Mouse (Mus musculus) testis, adult 2 months (tissue): ENCODE data around the gene Ocln. TPM values are rescaled to one million over a fixed set of nuclear protein-coding genes. Genes with fewer than 3 reads are reported as not detected.
"Not testable (repeated sequence)": the region's sequence is repeated elsewhere in the genome, so short reads cannot be mapped to it uniquely, and the experiment has no call there.

ENCODE experiments used
- H3K27ac ChIP-seq: fragments of 200-500 bp; 2 replicates; pipeline ENCODE4 v1.5.1; 2012; ENCODE audit warnings: low read depth, low read length; ENCODE audit not compliant: control insufficient read depth, insufficient read depth
- H3K27me3 ChIP-seq: fragments of 200-500 bp; 2 replicates; pipeline ENCODE4 v1.6.1; 2012; ENCODE audit warnings: mild to moderate bottlenecking, low read length, moderate library complexity; ENCODE audit not compliant: control insufficient read depth, insufficient read depth
- H3K36me3 ChIP-seq: fragments of 200-500 bp; 2 replicates; pipeline ENCODE4 v1.6.1; 2012; ENCODE audit warnings: mild to moderate bottlenecking, low read length; ENCODE audit not compliant: control insufficient read depth, insufficient read depth
- H3K4me1 ChIP-seq: fragments of 200-500 bp; 2 replicates; pipeline ENCODE4 v1.6.1; 2012; ENCODE audit warnings: low read length; ENCODE audit not compliant: control insufficient read depth, insufficient read depth
- H3K4me3 ChIP-seq: fragments of 200-500 bp; 2 replicates; pipeline ENCODE4 v1.5.1; 2012; ENCODE audit warnings: low read depth, mild to moderate bottlenecking, low read length, moderate library complexity, mixed read lengths; ENCODE audit not compliant: control insufficient read depth
- CTCF ChIP-seq: fragments of 200-500 bp; IDR thresholded peaks from 2 replicates; pipeline ENCODE4 v1.5.1; 2012; ENCODE audit warnings: low read depth, mild to moderate bottlenecking, inconsistent platforms, low read length, moderate library complexity; ENCODE audit not compliant: control insufficient read depth, insufficient read depth, insufficient replicate concordance
- POLR2A ChIP-seq: fragments of 200-500 bp; IDR thresholded peaks from 2 replicates; pipeline ENCODE4 v1.6.1; 2012; ENCODE audit warnings: low read depth, mild to moderate bottlenecking, inconsistent platforms, low read length, moderate library complexity; ENCODE audit not compliant: control insufficient read depth
- polyA plus RNA-seq: library from polyadenylated mRNA; depleted of rRNA; stranded (reverse); fragments of >200 nt; gene quantifications from 2 replicates; pipeline ENCODE4 v1.2.3, GENCODE M21; 2012

Gene Ocln
- polyA plus RNA-seq, 1 experiment = 3.0 TPM

- no peak for TF ChIP-seq CTCF
- no peak for TF ChIP-seq POLR2A
- H3K27ac ChIP-seq = no peak overlapping the region
- H3K27me3 ChIP-seq = no peaks in the 10 kb centered on the region
- no peaks in the 10 kb centered on the region for H3K36me3 ChIP-seq
- H3K4me1 ChIP-seq = no peaks in the 10 kb centered on the region
- no peak overlapping the region for H3K4me3 ChIP-seq
Observed at GRCm38 (mm10) chr13:100511146-100511859, 41.2 kb downstream of the Ocln start.

DNA sequence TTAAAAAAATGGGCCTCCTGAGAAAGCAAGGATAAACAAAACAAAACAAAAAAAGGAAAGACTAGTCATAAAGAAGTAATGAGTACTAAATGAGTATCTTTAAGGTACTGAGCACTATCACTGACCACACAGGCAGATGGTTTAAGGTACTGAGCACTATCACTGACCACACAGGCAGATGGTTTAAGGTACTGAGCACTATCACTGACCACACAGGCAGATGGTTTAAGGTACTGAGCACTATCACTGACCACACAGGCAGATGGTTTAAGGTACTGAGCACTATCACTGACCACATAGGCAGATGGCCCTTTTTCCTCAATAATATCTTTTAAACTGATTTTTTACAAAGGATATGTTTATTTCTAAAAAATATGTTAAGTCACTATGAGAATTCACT is 52.9 kb downstream of the Ocln start:
- H3K4me1 ChIP-seq, H3K27ac ChIP-seq, H3K36me3 ChIP-seq, H3K27me3 ChIP-seq, H3K4me3 ChIP-seq: not testable (repeated sequence)

GRCm38 (mm10) chr13:100495337-100495736 is 57.2 kb downstream of the Ocln start:
- Histone ChIP-seq H3K36me3 (no peaks in the 10 kb centered on the region), H3K4me3 (no peak overlapping the region), H3K27ac (no peak overlapping the region), H3K27me3 (no peaks in the 10 kb centered on the region), H3K4me1 (peaks cover 4% of the 10 kb centered on the region; the same call in 1 of the 2 replicates)
- TF ChIP-seq CTCF = no peak
- TF ChIP-seq POLR2A = no peak

DNA sequence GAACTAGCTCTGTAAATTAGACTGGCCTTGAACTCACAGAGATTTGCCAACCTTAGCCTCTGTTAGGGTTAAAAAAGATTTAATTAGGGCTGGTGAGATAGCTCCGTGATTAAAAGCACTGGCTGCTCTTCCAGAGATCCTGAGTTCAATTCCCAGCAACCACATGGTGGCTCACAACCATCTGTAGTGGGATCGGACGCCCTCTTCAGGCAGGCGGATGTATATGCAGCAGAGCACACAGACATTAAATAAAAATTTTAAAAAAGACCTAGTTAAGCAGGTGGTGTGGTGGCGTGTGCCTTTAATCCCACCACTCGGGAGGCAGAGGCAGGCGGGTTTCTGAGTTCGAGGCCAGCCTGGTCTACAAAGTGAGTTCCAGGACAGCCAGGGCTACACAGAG is 58.1 kb downstream of the Ocln start:
- not testable (repeated sequence) for H3K4me3 ChIP-seq

GRCm38 (mm10) chr13:100493313-100493712 is 59.2 kb downstream of the Ocln start:
- Histone ChIP-seq H3K4me1 (peaks cover 4% of the 10 kb centered on the region; the same call in 1 of the 2 replicates), H3K27me3 (no peaks in the 10 kb centered on the region), H3K27ac (no peak overlapping the region), H3K4me3 (no peak overlapping the region), H3K36me3 (no peaks in the 10 kb centered on the region)
- TF ChIP-seq CTCF = no peak
- TF ChIP-seq POLR2A = no peak

More for the DNA sequence above, 58.1 kb downstream of the Ocln start:
- 0 out of 2 replicates have a peak, but pooled peaks have one; percentile 11 for TF ChIP-seq CTCF
- not testable (repeated sequence) for H3K36me3 ChIP-seq, H3K4me1 ChIP-seq, H3K27me3 ChIP-seq, H3K27ac ChIP-seq

- peak within 1 kb of the TSS; percentile 86 for H3K27ac ChIP-seq
- H3K36me3 ChIP-seq = no peaks in the 10 kb centered on the region
- H3K4me1 ChIP-seq = peaks cover 4% of the 10 kb centered on the region; the same call in 1 of the 2 replicates
- TF ChIP-seq CTCF = peak; percentile 89
- TF ChIP-seq POLR2A = peak; percentile 39; the same call in 1 of the 2 replicates
- no peaks in the 10 kb centered on the region for H3K27me3 ChIP-seq
- H3K4me3 ChIP-seq = peak within 1 kb of the TSS; percentile 93
Observed at GRCm38 (mm10) chr13:100492061-100492787, 60.3 kb downstream of the Ocln start, which contains the start of gene Gtf2h2. Gene Gtf2h2, minus strand, starts transcription at chr13:100492579.

GRCm38 (mm10) chr13:100491623-100492022 is 60.9 kb downstream of the Ocln start:
- H3K4me1 ChIP-seq = peaks cover 4% of the 10 kb centered on the region; the same call in 1 of the 2 replicates
- no peak for TF ChIP-seq POLR2A
- TF ChIP-seq CTCF = no peak
- H3K4me3 ChIP-seq = peak overlapping the region; percentile 93
- no peak overlapping the region; the same call in 1 of the 2 replicates for H3K27ac ChIP-seq
- no peaks in the 10 kb centered on the region for H3K27me3 ChIP-seq
- H3K36me3 ChIP-seq = peaks cover 1% of the 10 kb centered on the region; the same call in 1 of the 2 replicates
